ENCODE assay signal across 23 mouse cellular contexts in the genomic region with DNA sequence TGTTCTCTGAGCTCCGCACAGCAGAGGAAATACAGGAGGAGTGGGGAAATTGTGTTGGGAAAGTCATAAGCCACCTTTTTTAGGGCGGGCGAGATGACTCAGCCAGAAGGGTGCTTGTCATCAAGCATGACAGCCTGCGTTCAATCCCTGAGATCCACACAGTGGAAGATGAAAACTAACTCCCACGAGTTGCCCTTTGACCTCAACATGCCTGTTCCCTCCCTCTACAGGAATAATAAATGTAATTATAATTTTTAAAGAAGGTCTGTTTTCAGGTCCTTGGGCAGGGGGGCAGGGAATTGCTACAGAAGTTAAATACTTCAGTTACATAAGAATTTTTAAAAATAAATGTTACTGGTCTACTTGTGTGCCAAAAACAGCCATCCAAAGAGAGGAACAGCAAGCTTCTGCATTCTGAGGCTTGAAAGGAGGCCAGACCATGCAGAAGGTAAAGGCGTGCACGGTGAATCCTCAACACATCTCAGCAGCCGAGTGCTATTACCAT.
DNase-seq lines count a peak whose midpoint lies in the region; ATAC-seq lines count a peak whose summit lies in the region.
"Had no signal": no experiment of that assay in that cellular context is flagged by ENCODE, and none has a peak within 500 bp of the region (broad histone marks: within the 10 kb centered on the region; RNA-seq: fewer than 3 reads in every experiment).

No protein-coding gene starts in this region.

- 0 out of 2 replicates have a peak, but pooled peaks cover 1% of the 10 kb centered on the region for H3K36me3 ChIP-seq in kidney, embryonic 16.5 days (ENCODE audit: insufficient read depth, low read length)

- peak; percentile 77 to 80 for DNase-seq in frontal cortex, adult 2 months (ENCODE audit: extremely low spot score in 1 of 2, low spot score in 1 of 2)
- no peak for DNase-seq in frontal cortex, postnatal 25 days (ENCODE audit: low spot score in 2 of 2)
- DNase-seq in lung, postnatal 36 days, result peak; percentile 7
- no peak for DNase-seq in lung, postnatal 10 days
- peak; percentile 45 to 51 for DNase-seq in layer of hippocampus, postnatal 36 days
- peak; percentile 73 to 83 for DNase-seq in right cerebral cortex, postnatal 36 days (ENCODE audit: low spot score in 2 of 2)
- DNase-seq in adrenal gland, adult 2 months, result no peak
- DNase-seq: cerebellum, adult 11 months; gastrocnemius, postnatal 25 days; kidney, adult 18-20 months; kidney, postnatal 14 days; lung, embryonic 14.5 days; midbrain, embryonic 14.5 days; thymus, postnatal 4 days had no signal

- H3K9ac ChIP-seq in kidney, embryonic 16.5 days (replicated peaks; ENCODE audit: low read length), result no peak overlapping the region
- H3K9ac ChIP-seq: embryonic facial prominence, embryonic 12.5 days; heart, embryonic 13.5 days; liver, embryonic 12.5 days; lung, embryonic 14.5 days; neural tube, embryonic 15.5 days had no signal

- no peak overlapping the region for H3K4me3 ChIP-seq in kidney, embryonic 16.5 days (ENCODE audit: low read length)
- H3K4me3 ChIP-seq: embryonic facial prominence, embryonic 12.5 days; heart, embryonic 13.5 days; liver, embryonic 12.5 days; myocyte; neural tube, embryonic 15.5 days had no signal

- ATAC-seq in kidney, embryonic 16.5 days (ENCODE audit: low FRiP score, low TSS enrichment), result no peak
- ATAC-seq: forebrain, embryonic 16.5 days; liver, embryonic 12.5 days had no signal

- no peak overlapping the region for H3K4me2 ChIP-seq in kidney, embryonic 16.5 days (replicated peaks; ENCODE audit: low read depth, low read length)
- H3K4me2 ChIP-seq: embryonic facial prominence, embryonic 12.5 days; heart, embryonic 13.5 days; liver, embryonic 12.5 days; lung, embryonic 14.5 days; neural tube, embryonic 15.5 days had no signal

- no peaks in the 10 kb centered on the region for H3K27me3 ChIP-seq in kidney, embryonic 16.5 days (ENCODE audit: insufficient read depth, low read length)
- H3K27me3 ChIP-seq: CH12.LX; embryonic facial prominence, embryonic 12.5 days; heart, embryonic 13.5 days; liver, embryonic 12.5 days; neural tube, embryonic 15.5 days had no signal

- 77% methylated on average over 8 of the region's 8 CpGs for WGBS in kidney, embryonic 16.5 days

- no peak overlapping the region for H3K27ac ChIP-seq in kidney, embryonic 16.5 days (ENCODE audit: low read length)
- H3K27ac ChIP-seq: embryonic facial prominence, embryonic 12.5 days; heart, embryonic 13.5 days; liver, embryonic 12.5 days; neural tube, embryonic 15.5 days; stomach, postnatal 0 days had no signal

- no peaks in the 10 kb centered on the region for H3K9me3 ChIP-seq in kidney, embryonic 16.5 days (ENCODE audit: low read length)
- H3K9me3 ChIP-seq: embryonic facial prominence, embryonic 12.5 days; heart, embryonic 13.5 days; liver, embryonic 12.5 days; neural tube, embryonic 15.5 days had no signal

- H3K4me1 ChIP-seq in kidney, embryonic 16.5 days (ENCODE audit: insufficient read depth, low read length), result no peaks in the 10 kb centered on the region
- H3K4me1 ChIP-seq: embryonic facial prominence, embryonic 12.5 days; heart, embryonic 13.5 days; liver, embryonic 12.5 days had no signal

Comparison
In these comparisons a context has a peak if more than half of its experiments do, and no peak if none do; other contexts are left out.
1. DNase-seq: peak in frontal cortex, adult 2 months (2 of 2), lung, postnatal 36 days (single experiment), layer of hippocampus, postnatal 36 days (2 of 2) and right cerebral cortex, postnatal 36 days (2 of 2); none in frontal cortex, postnatal 25 days (0 of 2), lung, postnatal 10 days (single experiment) and adrenal gland, adult 2 months (single experiment).